25 mouse cellular contexts compared by ENCODE assay signal in genomic region chr11:71985783-71986182, GRCm38 (mm10). TPM values are rescaled to one million over a fixed set of nuclear protein-coding genes. Genes with fewer than 3 reads are reported as not detected.
DNase-seq lines count a peak whose midpoint lies in the region; ATAC-seq and TF ChIP-seq lines count a peak whose summit lies in the region.
"Had no signal": no experiment of that assay in that cellular context is flagged by ENCODE, and none has a peak within 500 bp of the region (broad histone marks: within the 10 kb centered on the region; RNA-seq: fewer than 3 reads in every experiment).

No protein-coding gene starts in this region.

- ATAC-seq in hindbrain, embryonic 11.5 days (ENCODE audit: low FRiP score): no peak
- no peak for ATAC-seq in midbrain, embryonic 14.5 days (ENCODE audit: low FRiP score, low TSS enrichment)
- ATAC-seq in midbrain, embryonic 11.5 days (ENCODE audit: low FRiP score): no peak
- no peak for ATAC-seq in liver, postnatal 0 days
- ATAC-seq: activated CD4-positive, CD25-positive, alpha-beta regulatory T cell, adult 4 months had no signal

- 67% methylated on average over 2 of the region's 2 CpGs for WGBS in hindbrain, embryonic 10.5 days
- WGBS in hindbrain, embryonic 11.5 days: 81% methylated on average over 2 of the region's 2 CpGs
- whole genome bisulfite sequencing in midbrain, embryonic 14.5 days: 83% methylated on average over 2 of the region's 2 CpGs
- WGBS in midbrain, embryonic 11.5 days: 88% methylated on average over 2 of the region's 2 CpGs
- WGBS in liver, postnatal 0 days (ENCODE audit: insufficient replicate concordance): 65% methylated on average over 2 of the region's 2 CpGs

- H3K27ac ChIP-seq in hindbrain, embryonic 10.5 days: peak overlapping the region; percentile 47
- H3K27ac ChIP-seq in hindbrain, embryonic 11.5 days (ENCODE audit: low read depth, low read length): no peak overlapping the region
- H3K27ac ChIP-seq in midbrain, embryonic 14.5 days (replicated peaks; ENCODE audit: low read depth, low read length): peak overlapping the region; percentile 3; the same call in 1 of the 2 replicates
- no peak overlapping the region for H3K27ac ChIP-seq in midbrain, embryonic 11.5 days (ENCODE audit: low read depth, low read length)
- no peak overlapping the region for H3K27ac ChIP-seq in liver, postnatal 0 days (ENCODE audit: low read depth)
- H3K27ac ChIP-seq: embryonic facial prominence, embryonic 15.5 days; heart, embryonic 15.5 days; limb, embryonic 15.5 days; liver, embryonic 14.5 days; lung, embryonic 15.5 days; stomach, postnatal 0 days had no signal

- H3ac ChIP-seq in myocyte (ENCODE audit: control insufficient read depth, insufficient read length): no peak overlapping the region

- H3K27me3 ChIP-seq in hindbrain, embryonic 10.5 days (ENCODE audit: insufficient read depth, poor library complexity, severe bottlenecking): peaks cover 26% of the 10 kb centered on the region; the same call in 1 of the 2 replicates
- no peaks in the 10 kb centered on the region for H3K27me3 ChIP-seq in hindbrain, embryonic 11.5 days (ENCODE audit: control insufficient read depth, insufficient read depth, low read length)
- H3K27me3 ChIP-seq in midbrain, embryonic 14.5 days (ENCODE audit: control insufficient read depth, insufficient read depth, low read length): no peaks in the 10 kb centered on the region
- H3K27me3 ChIP-seq in midbrain, embryonic 11.5 days (ENCODE audit: control insufficient read depth, insufficient read depth, low read length): no peaks in the 10 kb centered on the region
- no peaks in the 10 kb centered on the region for H3K27me3 ChIP-seq in myocyte (ENCODE audit: control insufficient read depth, insufficient read depth, insufficient read length)
- H3K27me3 ChIP-seq in liver, postnatal 0 days (ENCODE audit: insufficient read depth, low read length): no peaks in the 10 kb centered on the region
- H3K27me3 ChIP-seq: heart, embryonic 15.5 days; lung, embryonic 15.5 days had no signal

- H3K9me3 ChIP-seq in hindbrain, embryonic 10.5 days: no peaks in the 10 kb centered on the region
- no peaks in the 10 kb centered on the region for H3K9me3 ChIP-seq in hindbrain, embryonic 11.5 days (ENCODE audit: control insufficient read depth, low read length)
- H3K9me3 ChIP-seq in midbrain, embryonic 14.5 days (ENCODE audit: control insufficient read depth, low read length): no peaks in the 10 kb centered on the region
- H3K9me3 ChIP-seq in midbrain, embryonic 11.5 days (ENCODE audit: control insufficient read depth, low read length): no peaks in the 10 kb centered on the region
- no peaks in the 10 kb centered on the region for H3K9me3 ChIP-seq in liver, postnatal 0 days (ENCODE audit: low read length)
- H3K9me3 ChIP-seq: embryonic facial prominence, embryonic 15.5 days; heart, embryonic 15.5 days; limb, embryonic 15.5 days; lung, embryonic 15.5 days had no signal

- no peaks in the 10 kb centered on the region for H3K79me2 ChIP-seq in myocyte (ENCODE audit: control insufficient read depth, insufficient read depth)

- H3K4me3 ChIP-seq in hindbrain, embryonic 10.5 days: no peak overlapping the region
- no peak overlapping the region for H3K4me3 ChIP-seq in hindbrain, embryonic 11.5 days (ENCODE audit: low read depth, low read length)
- H3K4me3 ChIP-seq in midbrain, embryonic 14.5 days (replicated peaks; ENCODE audit: low read depth, low read length): no peak overlapping the region
- H3K4me3 ChIP-seq in midbrain, embryonic 11.5 days (ENCODE audit: low read depth, low read length): no peak overlapping the region
- H3K4me3 ChIP-seq in myocyte: no peak overlapping the region
- no peak overlapping the region for H3K4me3 ChIP-seq in liver, postnatal 0 days (ENCODE audit: low read depth, low read length)
- H3K4me3 ChIP-seq: embryonic facial prominence, embryonic 15.5 days; heart, embryonic 15.5 days; limb, embryonic 15.5 days; lung, embryonic 15.5 days had no signal

- TF ChIP-seq CTCF in liver, postnatal 0 days (IDR thresholded peaks at IDR 0.05; ENCODE audit: low read depth): no peak

- H3K36me3 ChIP-seq in hindbrain, embryonic 10.5 days: no peaks in the 10 kb centered on the region
- no peaks in the 10 kb centered on the region for H3K36me3 ChIP-seq in hindbrain, embryonic 11.5 days (ENCODE audit: control insufficient read depth, insufficient read depth, low read length)
- H3K36me3 ChIP-seq in midbrain, embryonic 14.5 days (ENCODE audit: control insufficient read depth, insufficient read depth, low read length): no peaks in the 10 kb centered on the region
- H3K36me3 ChIP-seq in midbrain, embryonic 11.5 days (ENCODE audit: control insufficient read depth, insufficient read depth, low read length): no peaks in the 10 kb centered on the region
- no peaks in the 10 kb centered on the region for H3K36me3 ChIP-seq in myocyte (ENCODE audit: control insufficient read depth, insufficient read depth)
- H3K36me3 ChIP-seq in liver, postnatal 0 days (replicated peaks; ENCODE audit: insufficient read depth, low read length): no peaks in the 10 kb centered on the region
- H3K36me3 ChIP-seq: embryonic facial prominence, embryonic 15.5 days; G1E; heart, embryonic 15.5 days; limb, embryonic 15.5 days; lung, embryonic 15.5 days had no signal

- no peak for TF ChIP-seq EP300 in liver, postnatal 0 days (IDR thresholded peaks at IDR 0.05; ENCODE audit: low read depth)

- no peak overlapping the region for H3K9ac ChIP-seq in hindbrain, embryonic 11.5 days (ENCODE audit: low read depth, low read length)
- H3K9ac ChIP-seq in midbrain, embryonic 14.5 days (replicated peaks; ENCODE audit: low read length): no peak overlapping the region
- no peak overlapping the region for H3K9ac ChIP-seq in midbrain, embryonic 11.5 days (ENCODE audit: low read length)
- H3K9ac ChIP-seq in liver, postnatal 0 days (replicated peaks): no peak overlapping the region
- H3K9ac ChIP-seq: embryonic facial prominence, embryonic 15.5 days; heart, embryonic 15.5 days; limb, embryonic 15.5 days; liver, embryonic 14.5 days; lung, embryonic 15.5 days had no signal

- no peak for TF ChIP-seq POLR2A in myocyte (IDR thresholded peaks at IDR 0.05; ENCODE audit: insufficient read length, low read depth)

- no peak overlapping the region for H3K4me2 ChIP-seq in hindbrain, embryonic 11.5 days (replicated peaks; ENCODE audit: low read depth, low read length)
- no peak overlapping the region for H3K4me2 ChIP-seq in midbrain, embryonic 14.5 days (ENCODE audit: low read length)
- no peak overlapping the region for H3K4me2 ChIP-seq in midbrain, embryonic 11.5 days
- peak overlapping the region; percentile 52 for H3K4me2 ChIP-seq in myocyte (ENCODE audit: low read depth)
- no peak overlapping the region for H3K4me2 ChIP-seq in liver, postnatal 0 days (ENCODE audit: low read depth, low read length)
- H3K4me2 ChIP-seq: embryonic facial prominence, embryonic 15.5 days; heart, embryonic 15.5 days; limb, embryonic 15.5 days; lung, embryonic 15.5 days had no signal

- no peak for DNase-seq in hindbrain, embryonic 10.5 days (ENCODE audit: low spot score)
- DNase-seq in hindbrain, embryonic 11.5 days (ENCODE audit: low spot score): no peak
- DNase-seq in midbrain, embryonic 14.5 days: no peak
- DNase-seq in midbrain, embryonic 11.5 days (ENCODE audit: low spot score, missing footprints): no peak
- peak; percentile 30 for DNase-seq in brain, adult 2 months (ENCODE audit: low read depth, low spot score)
- no peak for DNase-seq in liver, postnatal 0 days
- DNase-seq in lung, postnatal 25 days (ENCODE audit: low spot score): no peak
- DNase-seq: adrenal gland, adult 8-10 months; heart, postnatal 36 days; kidney, adult 2 months; kidney, postnatal 36 days; layer of hippocampus, adult 9-11 months; lung, postnatal 4 days; right cerebral cortex, postnatal 14 days; thymus, adult 2 months; thymus, postnatal 4 days had no signal

- peaks cover 29% of the 10 kb centered on the region for H3K4me1 ChIP-seq in hindbrain, embryonic 10.5 days (replicated peaks)
- peaks cover 12% of the 10 kb centered on the region for H3K4me1 ChIP-seq in hindbrain, embryonic 11.5 days (replicated peaks; ENCODE audit: control insufficient read depth, insufficient read depth, low read length)
- H3K4me1 ChIP-seq in midbrain, embryonic 14.5 days (ENCODE audit: control insufficient read depth, insufficient read depth, low read length): peaks cover 18% of the 10 kb centered on the region
- H3K4me1 ChIP-seq in midbrain, embryonic 11.5 days (ENCODE audit: control insufficient read depth, insufficient read depth, low read length): peaks cover 7% of the 10 kb centered on the region; the same call in 1 of the 2 replicates
- no peaks in the 10 kb centered on the region for H3K4me1 ChIP-seq in liver, postnatal 0 days (ENCODE audit: insufficient read depth)
- H3K4me1 ChIP-seq: heart, embryonic 15.5 days; limb, embryonic 15.5 days; lung, embryonic 15.5 days had no signal

TF ChIP-seq in myocyte, 11 proteins besides CTCF, POLR2A, EP300 and RAD21:
- peak in 1 of 3 experiments; percentile 32 for TF ChIP-seq MYOD1 (IDR thresholded peaks at IDR 0.05; ENCODE audit: control insufficient read depth in 1 of 3, insufficient read length in 2 of 3, low read depth in 2 of 3)
- peak; percentile 92 for TF ChIP-seq SRF (IDR thresholded peaks at IDR 0.05; ENCODE audit: control insufficient read depth, insufficient read length, low read depth)
- no peak for TF ChIP-seq MYOG (IDR thresholded peaks at IDR 0.05; ENCODE audit: control insufficient read depth in 1 of 3, insufficient read depth in 1 of 3, insufficient read length in 2 of 3, low read depth in 2 of 3)

RNA-seq across cellular contexts. Expression of gene Aipl1, which starts 51.5 kb away (rescaled TPM):
- polyA plus RNA-seq in hindbrain, embryonic 10.5 days (2016; fragmentation: Nextera tagmentation; extraction: Ambion mirVana): 0.31 and 0.55 TPM in 2 replicates
- not detected in 2 replicates for polyA plus RNA-seq in hindbrain, embryonic 11.5 days (2014; fragmentation: Nextera tagmentation; extraction: Ambion mirVana)
- 0.23 and 0.29 TPM in 2 replicates for polyA plus RNA-seq in midbrain, embryonic 14.5 days (2014; fragmentation: Nextera tagmentation; extraction: Ambion mirVana)
- polyA plus RNA-seq in midbrain, embryonic 11.5 days (2014; fragmentation: Nextera tagmentation; extraction: Ambion mirVana): 0.15 and 0.44 TPM in 2 replicates
- polyA plus RNA-seq in myocyte (2012; fragmentation: generic; extraction: Trizol): 0.38 TPM
- 0.05 and 0.11 TPM in 2 replicates for polyA plus RNA-seq in liver, postnatal 0 days (2015; fragmentation: Nextera tagmentation; extraction: Ambion mirVana)
- polyA plus RNA-seq: G1E; kidney, adult 2 months had no signal

RNA-seq across cellular contexts. Expression of gene Pimreg, which starts 56.0 kb away (rescaled TPM):
- 228 and 229 TPM in 2 replicates for polyA plus RNA-seq in hindbrain, embryonic 10.5 days (2016; fragmentation: Nextera tagmentation; extraction: Ambion mirVana)
- polyA plus RNA-seq in hindbrain, embryonic 11.5 days (2014; fragmentation: Nextera tagmentation; extraction: Ambion mirVana): 158 and 171 TPM in 2 replicates
- polyA plus RNA-seq in midbrain, embryonic 14.5 days (2014; fragmentation: Nextera tagmentation; extraction: Ambion mirVana): 26.5 and 39.3 TPM in 2 replicates
- polyA plus RNA-seq in midbrain, embryonic 11.5 days (2014; fragmentation: Nextera tagmentation; extraction: Ambion mirVana): 201 and 214 TPM in 2 replicates
- polyA plus RNA-seq in myocyte (2012; fragmentation: generic; extraction: Trizol): 77.9 TPM
- polyA plus RNA-seq in liver, postnatal 0 days (2015; fragmentation: Nextera tagmentation; extraction: Ambion mirVana): 7.0 and 7.4 TPM in 2 replicates
- polyA plus RNA-seq: G1E had no signal

Comparison
In these comparisons a context has a peak if more than half of its experiments do, and no peak if none do; other contexts are left out.
1. H3K27ac ChIP-seq: peak in hindbrain, embryonic 10.5 days (single experiment) and midbrain, embryonic 14.5 days (single experiment); none in hindbrain, embryonic 11.5 days (single experiment), midbrain, embryonic 11.5 days (single experiment) and liver, postnatal 0 days (single experiment).